Mouse (Mus musculus): ENCODE measurements around the gene Emx1.
A peak's percentile ranks its signal among the peaks of the same experiment; 100 is the strongest.

The Emx1 gene

DNA sequence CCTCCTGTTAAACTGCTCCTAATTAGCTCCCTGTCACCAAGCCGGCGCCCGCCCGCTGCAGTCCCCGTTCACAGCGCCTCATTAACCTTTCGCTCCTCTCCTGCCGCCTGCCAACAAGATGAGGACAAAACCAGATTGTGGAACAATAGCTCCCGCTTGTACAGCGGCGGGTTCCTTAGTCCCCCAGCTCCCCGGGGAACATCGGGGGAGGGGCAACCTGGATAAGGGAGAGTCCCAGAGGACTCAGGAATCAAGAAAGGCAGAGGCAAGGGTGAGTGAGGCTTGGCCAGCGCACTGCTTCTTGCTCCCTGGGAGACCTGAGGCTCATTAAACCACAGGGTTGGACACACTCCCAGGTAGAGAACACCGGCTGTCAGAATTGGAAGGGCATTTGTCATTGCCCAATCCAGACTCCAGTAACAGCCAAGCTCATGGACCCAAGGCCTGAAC lies 37.2 kb downstream of the Emx1 start:
- peak; percentile 85 for DNase-seq (ENCODE audit: extremely low read depth, low read depth, low spot score)

DNA sequence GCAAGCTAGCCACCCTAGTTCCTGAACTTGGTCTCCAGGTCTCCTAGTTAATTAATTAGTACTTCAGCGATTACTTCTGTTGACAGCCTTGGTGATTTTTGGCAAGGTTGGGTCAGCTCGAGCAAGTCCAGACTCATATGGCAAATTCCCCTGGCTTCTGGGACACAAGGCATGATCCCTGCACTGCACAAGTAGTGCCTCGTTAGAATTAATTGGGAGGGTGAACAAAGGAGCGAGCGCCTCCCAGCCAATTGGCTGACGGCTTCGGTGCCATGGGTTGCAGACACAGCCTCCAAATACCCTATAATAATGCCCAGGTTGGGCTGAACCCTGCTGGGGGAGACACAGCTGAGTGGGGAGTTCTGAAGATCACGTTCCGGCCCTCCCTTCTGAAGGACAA lies 39.3 kb downstream of the Emx1 start:
- peak; percentile 93 for DNase-seq (ENCODE audit: extremely low read depth, low read depth, low spot score)

GRCm38 (mm10) chr6:85227520-85227919 lies 40.3 kb downstream of the Emx1 start:
- no peak for DNase-seq (ENCODE audit: extremely low read depth, low read depth, low spot score)

DNA sequence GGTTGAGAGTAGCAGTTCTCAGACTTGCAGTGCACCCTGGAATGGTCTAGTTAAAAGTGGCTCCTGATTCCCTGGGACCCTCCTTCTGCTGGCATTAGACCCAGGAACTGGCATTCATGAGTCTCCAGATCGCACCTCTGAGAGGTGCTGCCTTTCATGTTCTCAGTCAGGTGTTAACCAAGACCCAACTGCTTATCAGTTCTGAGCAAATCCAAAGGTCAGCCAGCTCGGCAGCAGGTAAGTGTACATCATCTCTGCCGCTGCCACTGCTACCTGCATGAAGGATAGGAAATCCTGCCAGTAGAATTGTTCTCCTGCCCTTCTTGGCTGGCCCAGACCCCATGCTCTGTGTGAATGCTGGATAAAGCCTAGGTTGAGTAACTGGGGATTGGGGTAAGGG lies 43.5 kb downstream of the Emx1 start:
- DNase-seq (ENCODE audit: extremely low read depth, low read depth, low spot score), result no peak

- DNase-seq (ENCODE audit: extremely low read depth, low read depth, low spot score), result no peak
Observed at GRCm38 (mm10) chr6:85231469-85231868, 44.2 kb downstream of the Emx1 start.

- DNase-seq (ENCODE audit: extremely low read depth, low read depth, low spot score), result no peak
Observed at GRCm38 (mm10) chr6:85232045-85232444, 44.8 kb downstream of the Emx1 start.

DNA sequence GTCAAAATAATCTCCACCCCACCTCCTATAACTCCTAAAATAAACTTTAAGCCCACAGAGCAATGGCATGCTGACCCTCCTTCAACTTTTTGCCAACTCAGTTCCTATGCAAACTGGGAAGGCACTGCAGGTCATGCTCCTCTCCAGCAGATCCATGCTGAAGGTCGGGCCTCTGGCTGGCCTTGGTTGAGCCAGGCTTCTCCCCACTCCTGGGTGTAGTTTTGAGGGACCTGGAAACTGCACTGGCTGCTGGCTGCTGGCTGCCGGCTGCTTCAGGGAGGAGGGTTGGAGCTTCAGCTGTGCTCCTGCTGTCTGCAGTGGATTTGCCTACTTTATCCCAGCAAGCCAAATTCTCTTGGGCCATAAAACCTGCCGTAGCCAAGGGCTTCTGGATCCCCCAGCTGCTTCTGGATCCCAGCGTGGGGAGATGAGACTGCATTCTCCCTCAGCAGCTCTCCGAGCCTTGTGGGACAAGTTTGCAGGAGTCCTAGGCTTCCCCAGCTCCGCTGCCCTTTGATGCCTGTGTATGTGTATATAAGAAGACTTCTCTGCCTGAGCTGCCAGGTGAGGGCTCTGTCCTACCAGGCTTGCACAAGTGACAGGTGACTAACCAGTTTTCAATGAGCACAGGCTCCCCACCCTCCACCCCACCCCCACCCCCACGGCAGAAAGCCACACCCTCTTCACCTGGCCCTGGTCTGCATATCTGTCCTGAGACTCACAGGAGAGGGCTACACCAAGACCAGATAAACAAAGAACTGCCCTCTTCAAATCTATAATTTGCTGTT lies 45.8 kb downstream of the Emx1 start:
- no peak for DNase-seq (ENCODE audit: extremely low read depth, low read depth, low spot score)

GRCm38 (mm10) chr6:85234796-85235195 lies 47.6 kb downstream of the Emx1 start:
- no peak for DNase-seq (ENCODE audit: extremely low read depth, low read depth, low spot score)

DNA sequence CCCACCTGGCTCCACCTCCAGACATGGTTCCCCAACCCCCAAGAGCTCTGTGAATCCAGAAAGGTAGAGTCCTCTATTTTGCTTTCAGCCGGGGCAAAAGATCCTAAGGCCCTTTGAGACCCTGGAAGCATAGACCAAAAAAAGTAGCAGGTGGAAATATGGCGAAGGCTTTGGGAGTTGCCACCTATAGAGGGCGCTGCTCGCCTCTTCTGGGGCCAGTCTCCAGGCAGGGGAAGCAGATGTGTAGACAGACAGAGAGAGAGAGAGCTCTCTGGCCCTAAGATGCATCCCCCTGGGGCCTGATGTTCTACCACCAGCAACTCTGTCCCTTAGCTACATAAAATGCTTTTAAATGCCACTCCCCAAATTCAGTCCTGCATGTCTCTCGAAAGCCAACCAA lies 49.8 kb downstream of the Emx1 start:
- no peak for DNase-seq (ENCODE audit: extremely low read depth, low read depth, low spot score)

- DNase-seq (ENCODE audit: extremely low read depth, low read depth, low spot score), result no peak
Observed at GRCm38 (mm10) chr6:85237595-85238337, 50.5 kb downstream of the Emx1 start.

- no peak for DNase-seq (ENCODE audit: extremely low read depth, low read depth, low spot score)
Observed at GRCm38 (mm10) chr6:85239044-85239489, 51.8 kb downstream of the Emx1 start.

DNA sequence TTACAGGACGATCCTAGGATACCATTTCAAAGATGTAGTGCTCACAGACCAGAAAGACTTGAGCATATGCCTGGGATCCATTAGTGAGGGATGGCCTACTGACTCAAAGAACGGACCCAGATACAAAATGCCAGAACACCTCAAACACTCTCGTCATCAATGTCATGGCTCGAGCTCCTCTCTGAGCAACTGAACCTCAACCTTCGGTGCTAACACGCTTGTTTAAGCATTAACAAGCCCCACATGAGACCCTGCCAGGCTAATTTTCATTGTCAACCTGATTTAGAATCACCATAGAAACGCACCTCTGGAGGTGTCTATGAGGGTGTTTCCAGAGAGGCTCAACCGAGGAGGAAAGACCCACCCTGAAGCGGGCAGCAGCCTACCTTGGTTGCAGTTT lies 62.6 kb downstream of the Emx1 start:
- DNase-seq (ENCODE audit: extremely low read depth, low read depth, low spot score), result no peak

DNA sequence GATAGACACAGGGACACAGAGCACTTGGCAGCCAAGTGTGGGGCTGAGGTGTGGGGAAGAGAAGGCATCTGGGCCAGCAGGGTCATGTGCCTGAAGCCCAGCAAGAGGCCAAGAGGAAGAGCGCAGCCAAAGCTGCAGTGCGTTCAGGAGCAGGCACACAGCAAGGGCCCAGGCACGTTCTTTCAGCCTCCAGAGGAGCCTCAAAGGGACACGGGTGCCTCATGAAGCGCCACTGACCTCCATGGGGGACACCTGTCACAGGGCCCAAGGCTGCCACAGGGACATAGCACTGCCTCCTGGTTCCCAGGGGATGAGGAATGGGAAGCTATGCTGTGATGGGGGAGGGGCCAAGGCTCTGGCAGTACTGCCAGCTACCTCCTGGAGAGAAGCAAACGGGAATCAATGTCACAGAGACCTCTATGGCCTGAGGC lies 63.6 kb downstream of the Emx1 start:
- no peak for DNase-seq (ENCODE audit: extremely low read depth, low read depth, low spot score)

DNA sequence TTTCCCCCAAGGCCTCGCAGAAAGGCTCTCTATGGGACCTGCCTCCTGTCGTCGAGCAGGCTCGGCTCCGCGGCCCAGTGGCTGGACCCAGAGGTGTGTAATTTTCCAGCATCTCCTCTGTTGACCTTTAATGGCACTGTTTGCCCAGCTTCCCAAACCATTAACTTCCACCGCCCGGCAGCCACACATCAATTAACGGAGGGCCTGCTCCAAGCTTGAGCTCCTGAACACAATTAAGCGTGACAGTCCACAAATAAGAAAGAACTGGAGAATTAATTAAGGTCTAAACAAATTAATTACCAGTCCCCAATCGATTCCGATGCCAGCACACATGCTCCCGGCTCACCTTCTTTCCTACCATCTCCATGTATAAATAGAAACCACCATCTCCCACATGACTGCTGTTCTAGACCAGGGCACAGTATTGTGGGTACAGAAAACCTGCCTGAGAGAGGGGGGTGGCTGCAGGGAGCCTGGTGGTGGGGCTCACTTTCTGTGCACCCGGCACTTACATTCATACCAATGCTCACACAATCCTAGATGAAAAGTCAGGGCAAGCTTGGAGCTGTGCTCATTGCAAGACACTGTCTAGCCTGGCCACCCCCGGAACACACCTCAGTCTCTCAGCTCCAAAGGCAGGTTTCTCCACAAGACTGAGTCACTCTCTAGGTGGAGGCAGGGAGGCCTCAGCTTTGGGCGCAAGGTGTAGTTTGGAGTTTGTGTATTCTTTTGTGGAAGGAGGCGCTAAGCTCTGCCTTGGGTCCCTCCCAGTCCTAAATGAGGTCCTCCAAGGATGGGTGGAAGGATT lies 65.2 kb downstream of the Emx1 start:
- DNase-seq (ENCODE audit: extremely low read depth, low read depth, low spot score), result no peak

- no peak for DNase-seq (ENCODE audit: extremely low read depth, low read depth, low spot score)
Observed at GRCm38 (mm10) chr6:85253275-85253674, 66.0 kb downstream of the Emx1 start.

Measured in fat pad, adult 2 months (tissue).